Mouse (Mus musculus): ENCODE data around the gene Rad51b.

The Rad51b gene

DNA sequence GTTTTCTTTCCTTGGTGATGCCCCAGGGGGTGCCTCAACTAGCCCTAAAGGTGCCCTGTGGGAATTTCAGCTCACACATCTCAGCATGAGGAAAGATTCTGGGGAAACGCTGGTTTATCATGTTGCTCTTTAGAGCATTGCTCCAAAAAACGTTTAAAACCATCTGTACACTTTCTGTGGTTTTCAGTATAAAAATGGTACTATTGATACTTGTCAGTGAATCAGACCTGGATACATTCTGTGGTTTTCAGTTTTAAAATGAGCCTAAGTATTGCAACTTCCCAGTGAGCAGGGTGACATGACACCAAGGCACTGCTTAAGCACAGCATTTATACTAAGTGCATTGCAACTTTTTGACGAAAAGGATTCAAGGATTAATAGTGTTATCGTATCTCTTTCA lies 139.8 kb downstream of the Rad51b start:
- no peak for DNase-seq (ENCODE audit: low spot score in 2 of 2)

- no peak for DNase-seq (ENCODE audit: low spot score in 2 of 2)
Measured at GRCm38 (mm10) chr12:79437572-79437971, 140.5 kb downstream of the Rad51b start.

DNA sequence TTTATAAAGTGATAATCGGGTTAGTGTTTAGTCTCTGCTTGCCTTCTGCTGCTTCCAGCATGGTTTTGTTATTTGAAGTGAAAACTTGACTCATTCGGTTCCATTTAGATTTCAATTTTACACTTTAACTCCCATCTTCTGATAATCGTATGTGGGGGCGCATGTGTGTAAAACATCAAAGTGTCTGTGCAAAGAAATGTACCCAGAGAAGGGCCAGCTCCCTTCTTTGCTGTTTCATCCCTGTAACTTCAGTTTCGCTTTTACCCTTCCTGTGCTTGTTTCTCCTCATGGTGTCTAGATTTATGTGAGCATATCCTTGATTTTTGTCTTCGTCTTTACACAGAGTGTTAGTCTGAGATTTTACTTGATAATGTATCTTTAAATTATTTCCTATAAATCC lies 142.9 kb downstream of the Rad51b start:
- DNase-seq (ENCODE audit: low spot score in 2 of 2), result no peak

- DNase-seq (ENCODE audit: low spot score in 2 of 2), result no peak
Measured at GRCm38 (mm10) chr12:79441210-79442005, 144.3 kb downstream of the Rad51b start.

DNA sequence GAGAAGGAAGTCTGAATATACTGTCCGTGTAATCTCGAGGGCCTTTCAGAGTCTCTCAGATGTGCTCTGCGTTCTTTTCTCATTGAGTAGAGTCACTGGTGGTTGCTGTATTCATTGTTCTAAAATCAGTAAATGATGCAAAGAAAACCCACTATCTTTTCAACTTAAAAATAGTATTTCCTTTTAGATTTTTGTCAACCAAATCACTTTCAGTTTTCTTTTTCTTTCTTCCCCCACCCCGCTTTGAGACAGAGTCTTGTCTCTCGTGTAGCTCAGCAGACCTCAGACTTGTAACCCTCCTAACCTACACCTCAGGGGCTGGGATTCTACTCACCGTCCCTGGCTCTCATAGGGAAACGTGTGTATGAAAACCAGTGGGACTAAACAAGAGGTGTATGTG lies 145.0 kb downstream of the Rad51b start:
- DNase-seq (ENCODE audit: low spot score in 2 of 2), result no peak

DNA sequence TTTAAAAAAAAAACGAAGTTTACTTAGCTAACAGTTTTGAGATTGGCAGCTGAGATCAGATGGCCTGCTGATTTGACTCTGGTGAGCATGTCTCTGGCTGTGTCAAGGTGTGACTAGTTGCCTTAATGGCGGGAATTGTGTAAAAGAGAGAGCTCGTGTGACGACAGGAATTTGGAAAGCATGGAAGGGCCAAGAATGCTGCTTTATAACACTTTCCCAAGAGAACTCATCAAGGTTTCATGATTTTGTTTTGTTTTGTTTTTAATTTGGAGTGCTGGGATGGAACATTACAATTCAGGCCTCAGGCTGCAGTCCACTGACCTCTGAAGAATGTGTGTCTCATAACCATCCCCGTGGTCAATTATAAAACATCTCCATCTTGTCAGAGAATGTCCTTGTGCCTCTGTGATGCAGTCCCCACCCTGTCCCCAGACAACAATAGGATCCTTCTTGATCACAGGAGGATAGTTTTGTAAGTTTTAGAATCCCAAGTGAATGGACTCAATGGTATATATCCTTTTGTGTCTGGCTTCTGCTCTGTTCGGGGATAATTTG lies 145.8 kb downstream of the Rad51b start:
- no peak for DNase-seq (ENCODE audit: low spot score in 2 of 2)

GRCm38 (mm10) chr12:79444646-79445045 lies 147.6 kb downstream of the Rad51b start:
- DNase-seq (ENCODE audit: low spot score in 2 of 2), result no peak

- no peak for DNase-seq (ENCODE audit: low spot score in 2 of 2)
Measured at GRCm38 (mm10) chr12:79447039-79447438, 150.0 kb downstream of the Rad51b start.

DNA sequence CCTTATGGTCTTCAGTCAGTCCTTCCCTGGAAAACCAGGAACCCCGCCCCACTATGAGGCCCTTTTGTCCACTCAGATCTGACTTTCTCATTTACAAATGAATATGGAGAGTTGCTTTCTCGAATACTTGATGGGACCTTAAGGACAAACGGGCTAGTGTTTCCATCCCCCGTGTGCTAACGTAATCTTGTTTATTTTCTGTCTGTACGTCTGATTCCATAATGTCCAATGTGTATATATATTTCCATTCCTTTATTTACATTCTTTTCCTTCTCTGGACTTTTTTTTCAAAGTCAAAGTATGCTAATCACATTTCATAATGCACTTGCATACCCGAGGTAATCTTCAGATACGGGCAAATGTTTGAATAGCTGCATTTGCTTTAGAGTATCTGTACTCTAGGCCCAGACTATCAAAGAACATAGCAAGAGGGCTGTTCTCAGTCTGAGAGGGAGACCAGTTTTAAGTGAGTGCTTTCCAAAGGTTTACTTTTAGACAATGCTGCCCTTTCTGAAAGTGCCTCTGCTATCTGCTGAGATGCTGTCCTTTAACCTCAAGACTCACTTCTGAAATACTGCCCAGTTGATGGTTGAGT lies 152.8 kb downstream of the Rad51b start:
- DNase-seq (ENCODE audit: low spot score in 2 of 2), result no peak

DNA sequence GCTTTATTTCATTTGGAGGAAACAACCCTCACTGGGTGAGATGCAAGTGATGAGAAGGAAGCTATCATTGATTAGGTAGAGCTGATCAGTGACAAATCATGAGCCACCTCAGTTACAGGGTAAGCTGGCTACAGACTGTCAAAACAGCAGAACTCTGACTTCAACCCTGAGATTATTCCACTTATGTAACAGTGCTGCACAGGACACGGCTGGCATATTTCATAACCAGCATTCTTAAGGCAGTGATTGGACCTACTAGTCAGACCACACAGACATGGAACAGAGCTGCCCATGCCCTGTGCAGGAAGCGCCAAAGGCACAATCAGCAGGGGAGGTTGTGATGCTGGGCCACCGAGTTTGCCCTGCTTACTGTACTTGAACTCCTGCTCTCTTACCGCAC lies 155.8 kb downstream of the Rad51b start:
- DNase-seq (ENCODE audit: low spot score in 2 of 2), result no peak

GRCm38 (mm10) chr12:79454017-79454416 lies 156.9 kb downstream of the Rad51b start:
- no peak for DNase-seq (ENCODE audit: low spot score in 2 of 2)

DNA sequence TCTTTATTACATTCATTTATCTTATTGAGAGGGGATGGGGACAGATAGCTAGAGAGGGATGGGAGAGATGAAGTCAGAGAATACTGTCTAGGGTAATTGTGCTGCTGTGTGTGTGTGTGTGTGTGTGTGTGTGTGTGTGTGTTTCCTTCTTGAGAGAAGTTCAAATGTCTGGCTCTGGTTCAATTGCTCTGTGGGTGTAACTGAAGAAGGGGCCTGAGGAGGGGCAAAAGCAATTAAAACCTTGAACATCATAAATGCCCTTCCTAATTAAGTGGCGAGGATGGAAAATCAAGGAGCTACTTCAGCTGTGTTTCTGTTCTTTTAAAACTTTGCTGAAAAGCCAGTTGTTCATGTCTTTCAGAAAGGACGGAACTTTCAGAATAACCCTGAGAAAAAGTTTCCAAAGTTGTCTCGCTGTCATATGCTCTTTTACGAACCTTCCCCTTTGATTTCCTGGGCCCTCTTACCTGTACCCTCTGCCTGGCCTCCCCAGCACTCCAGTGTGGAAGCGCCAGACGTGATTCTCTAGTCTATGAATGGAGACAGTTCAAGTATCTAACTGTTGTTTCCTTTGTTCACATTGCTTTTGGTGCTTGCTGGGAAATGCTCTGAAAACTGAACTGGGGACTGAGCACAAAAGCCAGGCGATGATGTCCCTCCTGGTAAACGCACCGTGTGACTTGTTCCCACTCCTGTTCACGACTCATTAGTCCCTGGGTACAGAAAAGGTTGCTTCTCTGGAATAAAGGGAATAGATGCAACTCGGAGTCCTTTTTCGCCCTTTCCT lies 158.2 kb downstream of the Rad51b start:
- no peak for DNase-seq (ENCODE audit: low spot score in 2 of 2)

GRCm38 (mm10) chr12:79455848-79456164 lies 158.7 kb downstream of the Rad51b start:
- DNase-seq (ENCODE audit: low spot score in 2 of 2), result no peak

GRCm38 (mm10) chr12:79456251-79456650 lies 159.2 kb downstream of the Rad51b start:
- no peak for DNase-seq (ENCODE audit: low spot score in 2 of 2)

DNA sequence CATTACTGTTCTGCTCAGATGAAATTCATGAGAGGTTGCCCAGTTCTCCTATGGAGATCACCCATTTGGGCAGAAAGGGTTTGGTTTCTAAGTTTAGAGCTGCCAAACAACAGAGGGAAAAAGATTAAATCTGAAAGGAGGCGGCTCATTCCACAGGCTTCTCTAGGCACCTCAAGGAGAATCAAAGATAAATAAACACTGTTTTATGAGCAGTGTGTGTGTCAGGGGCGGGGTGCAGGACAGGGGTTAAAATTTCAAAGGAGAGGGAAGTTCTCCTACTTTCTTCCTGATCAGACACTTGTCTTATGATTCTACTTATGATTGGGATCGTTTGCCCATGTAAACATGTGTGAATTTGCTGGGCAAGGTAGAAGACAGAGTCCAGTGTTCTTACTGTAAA lies 166.3 kb downstream of the Rad51b start:
- no peak for DNase-seq (ENCODE audit: low spot score in 2 of 2)

GRCm38 (mm10) chr12:79470113-79470512 lies 173.0 kb downstream of the Rad51b start:
- DNase-seq (ENCODE audit: low spot score in 2 of 2), result no peak

- DNase-seq (ENCODE audit: low spot score in 2 of 2), result no peak
Measured at GRCm38 (mm10) chr12:79471868-79472267, 174.8 kb downstream of the Rad51b start.

DNA sequence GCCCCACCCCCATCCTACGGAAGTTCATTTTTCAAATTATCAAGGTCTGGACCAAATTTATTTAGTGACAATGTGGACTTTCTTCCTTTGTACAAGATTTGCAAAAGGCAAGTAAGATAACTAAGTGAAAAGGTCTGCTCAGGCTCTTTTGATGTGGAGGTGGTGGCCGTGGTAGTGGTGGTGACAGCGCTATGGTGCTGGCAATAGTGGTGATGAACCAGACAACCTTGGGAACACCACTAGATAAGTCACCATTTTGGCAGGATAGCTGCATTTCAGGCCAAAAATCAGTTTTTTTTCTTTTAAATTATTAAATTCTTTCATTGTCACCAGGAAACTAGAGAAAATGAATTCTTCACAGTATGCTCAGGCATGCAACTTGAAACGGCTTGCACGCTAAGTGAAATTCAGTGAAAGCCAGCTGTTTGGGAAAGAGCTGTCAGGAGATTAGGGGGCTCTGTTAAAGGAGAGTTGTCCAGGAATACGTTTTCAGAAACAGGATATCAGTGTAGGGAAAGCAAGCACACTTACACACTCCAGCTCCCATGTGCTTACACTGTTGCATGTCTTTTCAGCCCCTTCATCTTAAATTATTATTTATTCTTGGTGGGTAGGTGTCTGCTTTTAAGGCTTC lies 179.4 kb downstream of the Rad51b start:
- no peak for DNase-seq (ENCODE audit: low spot score in 2 of 2)

- DNase-seq (ENCODE audit: low spot score in 2 of 2), result no peak
Measured at GRCm38 (mm10) chr12:79478816-79479215, 181.7 kb downstream of the Rad51b start.

- DNase-seq (ENCODE audit: low spot score in 2 of 2), result no peak
Measured at GRCm38 (mm10) chr12:79485501-79485900, 188.4 kb downstream of the Rad51b start.

- peak in 1 of 2 experiments; percentile 19 for DNase-seq (ENCODE audit: low spot score in 2 of 2)
Measured at GRCm38 (mm10) chr12:79488590-79489242, 191.6 kb downstream of the Rad51b start.

GRCm38 (mm10) chr12:79490626-79491025 lies 193.5 kb downstream of the Rad51b start:
- DNase-seq (ENCODE audit: low spot score in 2 of 2), result no peak
